Mouse (Mus musculus): ENCODE data around the gene Sarnp.
"Not testable (repeated sequence)": the region's sequence is repeated elsewhere in the genome, so short reads cannot be mapped to it uniquely, and the experiment has no call there.

Sarnp gene

GRCm38 (mm10) chr10:128821358-128822056, 4.4 kb downstream of the Sarnp start, which contains the start of gene Ormdl2:
TSS of gene Ormdl2 (minus strand) at chr10:128821645.
- peak; percentile 99 for DNase-seq

GRCm38 (mm10) chr10:128822135-128822534, 5.0 kb downstream of the Sarnp start:
- DNase-seq: no peak

GRCm38 (mm10) chr10:128823087-128823486, 6.0 kb downstream of the Sarnp start:
- DNase-seq: not testable (repeated sequence)

- no peak for DNase-seq
Measured at GRCm38 (mm10) chr10:128823821-128824220, 6.7 kb downstream of the Sarnp start.

GRCm38 (mm10) chr10:128837400-128837799, 20.3 kb downstream of the Sarnp start:
- DNase-seq: no peak

- no peak for DNase-seq
Measured at GRCm38 (mm10) chr10:128839434-128839833, 22.3 kb downstream of the Sarnp start.

- DNase-seq: no peak
Measured at GRCm38 (mm10) chr10:128840612-128841011, 23.5 kb downstream of the Sarnp start.

GRCm38 (mm10) chr10:128843260-128843659, 26.1 kb downstream of the Sarnp start:
- no peak for DNase-seq

- no peak for DNase-seq
Measured at GRCm38 (mm10) chr10:128845516-128845915, 28.4 kb downstream of the Sarnp start.

GRCm38 (mm10) chr10:128846664-128847063, 29.5 kb downstream of the Sarnp start:
- no peak for DNase-seq

- no peak for DNase-seq
Measured at GRCm38 (mm10) chr10:128848426-128848825, 31.3 kb downstream of the Sarnp start.

GRCm38 (mm10) chr10:128850339-128850738, 33.2 kb downstream of the Sarnp start:
- DNase-seq: no peak

GRCm38 (mm10) chr10:128861176-128861575, 44.0 kb downstream of the Sarnp start:
- DNase-seq: no peak

GRCm38 (mm10) chr10:128866042-128866441, 48.9 kb downstream of the Sarnp start:
- no peak for DNase-seq

- no peak for DNase-seq
Measured at GRCm38 (mm10) chr10:128866518-128866917, 49.4 kb downstream of the Sarnp start.

- no peak for DNase-seq
Measured at GRCm38 (mm10) chr10:128870341-128870740, 53.2 kb downstream of the Sarnp start.

- no peak for DNase-seq
Measured at GRCm38 (mm10) chr10:128878291-128878690, 61.2 kb downstream of the Sarnp start.

GRCm38 (mm10) chr10:128878811-128879210, 61.7 kb downstream of the Sarnp start:
- DNase-seq: no peak

GRCm38 (mm10) chr10:128882067-128882466, 64.9 kb downstream of the Sarnp start:
- DNase-seq: no peak

GRCm38 (mm10) chr10:128888941-128889827, 72.1 kb downstream of the Sarnp start:
- no peak for DNase-seq

- no peak for DNase-seq
Measured at GRCm38 (mm10) chr10:128889846-128890245, 72.7 kb downstream of the Sarnp start.

- DNase-seq: no peak
Measured at GRCm38 (mm10) chr10:128890383-128891295, 73.5 kb downstream of the Sarnp start.
